In the genomic region with DNA sequence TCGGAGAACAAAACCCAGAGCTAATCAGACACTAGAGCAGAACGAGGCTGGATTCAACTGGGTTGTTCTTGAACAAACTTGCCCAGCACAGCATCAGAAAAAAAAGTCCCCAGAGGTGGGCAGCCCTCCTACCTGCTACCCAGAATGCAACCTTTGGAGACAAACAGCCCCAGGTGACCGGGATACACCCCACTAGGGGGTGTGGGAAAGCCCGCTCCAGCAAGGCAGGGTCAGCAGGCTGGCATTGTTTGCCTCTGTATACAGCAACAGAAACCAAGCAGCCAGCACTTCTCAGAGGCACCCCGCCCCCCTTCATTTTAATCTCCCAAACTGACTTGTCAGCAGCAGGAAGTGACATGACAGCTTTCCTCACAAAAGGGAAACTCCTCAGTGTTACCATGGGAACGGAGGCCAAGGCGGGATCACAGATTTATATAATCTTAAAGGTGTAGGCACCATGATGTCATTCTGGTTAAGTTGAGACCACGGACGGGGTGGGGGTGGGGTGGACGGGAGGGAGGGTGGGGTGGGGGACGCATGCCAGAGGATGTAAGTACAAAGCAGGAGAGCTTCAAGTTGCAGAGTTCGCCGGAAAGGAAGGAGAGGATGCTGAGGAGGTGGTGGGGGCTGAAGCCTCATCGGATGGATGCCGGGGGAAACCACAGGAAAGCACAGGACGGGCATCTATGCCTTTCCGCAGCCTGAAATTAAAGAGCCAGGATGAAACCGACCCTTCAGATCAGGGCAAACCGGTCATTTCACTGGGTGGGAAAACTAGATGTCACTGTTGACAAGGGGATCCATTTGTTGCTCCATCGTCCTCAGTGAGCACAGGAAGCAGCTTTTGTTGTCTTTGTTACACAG, we compare ENCODE assay signal across 8 mouse cellular contexts. TPM values are rescaled to one million over a fixed set of nuclear protein-coding genes. Genes with fewer than 3 reads are reported as not detected.
DNase-seq lines count a peak whose midpoint lies in the region; ATAC-seq and TF ChIP-seq lines count a peak whose summit lies in the region.

No protein-coding gene starts in this region.

- TF ChIP-seq CTCF in lung, embryonic 14.5 days (IDR thresholded peaks at IDR 0.05; ENCODE audit: low read depth) = peak; percentile 38

- peak overlapping the region; percentile 15 to 17; a peak in 2 of 4 replicates for H3K4me3 ChIP-seq in ES-E14 (ENCODE audit: insufficient read depth in 1 of 2, low read depth in 1 of 2, low read length in 2 of 2, poor library complexity in 1 of 2, severe bottlenecking in 1 of 2)
- H3K4me3 ChIP-seq in forebrain, embryonic 13.5 days = peak overlapping the region; percentile 36
- peak overlapping the region; percentile 18 for H3K4me3 ChIP-seq in lung, embryonic 14.5 days (ENCODE audit: low read depth, low read length)

- peak; percentile 87 for ATAC-seq in forebrain, embryonic 13.5 days
- peak; percentile 51 to 59 for ATAC-seq in hematopoietic stem cell, adult 5-6 weeks (replicated peaks in 1 of 2; ENCODE audit: insufficient read depth in 1 of 2, low FRiP score in 2 of 2, low TSS enrichment in 1 of 2, low read depth in 1 of 2, poor library complexity in 2 of 2, severe bottlenecking in 2 of 2)
- ATAC-seq in lung, embryonic 14.5 days (ENCODE audit: insufficient read depth) = peak; percentile 71
- peak; percentile 49 for ATAC-seq in neutrophil, adult 5-6 weeks (ENCODE audit: extremely low read depth, insufficient number of reproducible peaks, low FRiP score, poor library complexity, severe bottlenecking)

- H3K27ac ChIP-seq in ES-E14 (ENCODE audit: insufficient read depth, low read depth, low read length, poor library complexity, severe bottlenecking) = peak overlapping the region; percentile 84
- H3K27ac ChIP-seq in forebrain, embryonic 13.5 days = peak overlapping the region; percentile 95
- H3K27ac ChIP-seq in lung, embryonic 14.5 days (ENCODE audit: low read depth) = peak overlapping the region; percentile 96

- H3K36me3 ChIP-seq in ES-E14 (ENCODE audit: control insufficient read depth, insufficient read depth, low read length, poor library complexity, severe bottlenecking) = peaks cover 14% of the 10 kb centered on the region
- H3K36me3 ChIP-seq in forebrain, embryonic 13.5 days (ENCODE audit: poor library complexity, severe bottlenecking) = peaks cover 14% of the 10 kb centered on the region
- peaks cover 21% of the 10 kb centered on the region for H3K36me3 ChIP-seq in lung, embryonic 14.5 days (ENCODE audit: insufficient read depth)

- peaks cover 2 to 24% of the 10 kb centered on the region in 2 experiments; a peak in 3 of 4 replicates for H3K4me1 ChIP-seq in ES-E14 (ENCODE audit: control insufficient read depth in 2 of 2, insufficient read depth in 2 of 2, low read length in 2 of 2, poor library complexity in 1 of 2)
- H3K4me1 ChIP-seq in forebrain, embryonic 13.5 days = peaks cover 51% of the 10 kb centered on the region
- H3K4me1 ChIP-seq in lung, embryonic 14.5 days (ENCODE audit: insufficient read depth) = peaks cover 42% of the 10 kb centered on the region

- H3K9me3 ChIP-seq in ES-E14 (ENCODE audit: control insufficient read depth, insufficient read depth, low read depth, low read length) = no peaks in the 10 kb centered on the region
- no peaks in the 10 kb centered on the region for H3K9me3 ChIP-seq in forebrain, embryonic 13.5 days (replicated peaks)
- H3K9me3 ChIP-seq in lung, embryonic 14.5 days (ENCODE audit: low read depth, low read length) = no peaks in the 10 kb centered on the region

- WGBS in forebrain, embryonic 13.5 days = under 1% methylated on average over 20 of the region's 20 CpGs
- WGBS in lung, embryonic 14.5 days = 2% methylated on average over 20 of the region's 20 CpGs

- in situ Hi-C loops in ES-E14 (cut with MboI; ENCODE audit: low sequenced_read_pairs in 2 of 2, unreplicated experiment in 2 of 2) = no loop called here

- H3K4me2 ChIP-seq in forebrain, embryonic 13.5 days = peak overlapping the region; percentile 64
- H3K4me2 ChIP-seq in lung, embryonic 14.5 days = peak overlapping the region; percentile 88

- DNase-seq in ES-E14 (ENCODE audit: low read depth, low spot score) = peak; percentile 79
- peak; percentile 87 for DNase-seq in brain, embryonic 18.5 days (ENCODE audit: low read depth, low spot score)
- peak; percentile 74 for DNase-seq in layer of hippocampus, adult 9-10 months (ENCODE audit: low spot score)
- peak; percentile 98 for DNase-seq in lung, embryonic 14.5 days
- peak; percentile 67 for DNase-seq in thymus, postnatal 25 days

- peak overlapping the region; percentile 51 for H3K9ac ChIP-seq in ES-E14 (ENCODE audit: insufficient read depth, low read depth, low read length, poor library complexity, severe bottlenecking)
- H3K9ac ChIP-seq in forebrain, embryonic 13.5 days = peak overlapping the region; percentile 63
- peak overlapping the region; percentile 36 for H3K9ac ChIP-seq in lung, embryonic 14.5 days

- H3K27me3 ChIP-seq in forebrain, embryonic 13.5 days = no peaks in the 10 kb centered on the region
- no peaks in the 10 kb centered on the region for H3K27me3 ChIP-seq in lung, embryonic 14.5 days (ENCODE audit: insufficient read depth, low read length)

TF ChIP-seq in ES-E14, 5 proteins besides CTCF, POLR2A, EP300 and RAD21:
- TF ChIP-seq HCFC1 (IDR thresholded peaks at IDR 0.05; ENCODE audit: borderline replicate concordance, insufficient read depth, low read length) (no peak), MAFK (IDR thresholded peaks at IDR 0.05; ENCODE audit: insufficient read depth, low read depth, low read length) (peak; percentile 83), ZC3H11A (IDR thresholded peaks at IDR 0.05; ENCODE audit: borderline replicate concordance, low read depth, low read length) (no peak), CHD2 (IDR thresholded peaks at IDR 0.05; ENCODE audit: low read depth, low read length) (peak; percentile 33; the same call in 1 of the 2 replicates), ZNF384 (IDR thresholded peaks at IDR 0.05; ENCODE audit: low read depth, low read length) (peak; percentile 89)

RNA-seq across cellular contexts. Expression of a gene that starts 58.2 kb away (rescaled TPM):
- total RNA-seq in ES-E14 (2012; rRNA removed) = 97.5 and 142 TPM in 2 replicates
- 95.9 and 109 TPM in 2 replicates for polyA plus RNA-seq in forebrain, embryonic 13.5 days (2015; fragmentation: Nextera tagmentation; extraction: Ambion mirVana)
- 46.1 and 67.5 TPM in 2 replicates for total RNA-seq in hematopoietic stem cell, adult 5-6 weeks (2017)
- 125 and 127 TPM in 2 replicates for polyA plus RNA-seq in lung, embryonic 14.5 days (2014; fragmentation: Nextera tagmentation; extraction: Ambion mirVana)
- 22.7 and 26.3 TPM in 2 replicates for total RNA-seq in neutrophil, adult 5-6 weeks (2017)

RNA-seq across cellular contexts. Expression of a gene that starts 58.9 kb away (rescaled TPM):
- total RNA-seq in ES-E14 (2012; rRNA removed) = 20.0 and 21.2 TPM in 2 replicates
- 39.4 and 40.2 TPM in 2 replicates for polyA plus RNA-seq in forebrain, embryonic 13.5 days (2015; fragmentation: Nextera tagmentation; extraction: Ambion mirVana)
- 140 and 247 TPM in 2 replicates for total RNA-seq in hematopoietic stem cell, adult 5-6 weeks (2017)
- polyA plus RNA-seq in lung, embryonic 14.5 days (2014; fragmentation: Nextera tagmentation; extraction: Ambion mirVana) = 19.7 and 24.5 TPM in 2 replicates
- total RNA-seq in neutrophil, adult 5-6 weeks (2017) = 1,076 and 1,086 TPM in 2 replicates

Comparison
In these comparisons a context has a peak if more than half of its experiments do, and no peak if none do; other contexts are left out.
1. Peak in every context shown above with its lines: DNase-seq, ATAC-seq, H3K4me3 ChIP-seq and H3K27ac ChIP-seq.